Mouse (Mus musculus) gastrocnemius, postnatal 36 days (tissue): Measurements from ENCODE around the gene Prpf6. TPM values are rescaled to one million over a fixed set of nuclear protein-coding genes. Genes with fewer than 3 reads are reported as not detected.

ENCODE experiments used
- DNase-seq, 2 experiments: peaks; one replicate each; pipeline ENCODE4 v3.0.0; 2022
- intact Hi-C: fragments of 180-260 bp; cut with DNase I; formaldehyde crosslinking; loops from one replicate; pipeline ENCODE4 v1.15.1; 2025
- total RNA-seq, 2 experiments: library from RNA; stranded (reverse); gene quantifications; 2 replicates each; pipeline ENCODE4 v1.2.3; 2021

Prpf6 gene
- total RNA-seq, 2 experiments from 2014 or later, result 23.0 to 29.8 TPM

DNA sequence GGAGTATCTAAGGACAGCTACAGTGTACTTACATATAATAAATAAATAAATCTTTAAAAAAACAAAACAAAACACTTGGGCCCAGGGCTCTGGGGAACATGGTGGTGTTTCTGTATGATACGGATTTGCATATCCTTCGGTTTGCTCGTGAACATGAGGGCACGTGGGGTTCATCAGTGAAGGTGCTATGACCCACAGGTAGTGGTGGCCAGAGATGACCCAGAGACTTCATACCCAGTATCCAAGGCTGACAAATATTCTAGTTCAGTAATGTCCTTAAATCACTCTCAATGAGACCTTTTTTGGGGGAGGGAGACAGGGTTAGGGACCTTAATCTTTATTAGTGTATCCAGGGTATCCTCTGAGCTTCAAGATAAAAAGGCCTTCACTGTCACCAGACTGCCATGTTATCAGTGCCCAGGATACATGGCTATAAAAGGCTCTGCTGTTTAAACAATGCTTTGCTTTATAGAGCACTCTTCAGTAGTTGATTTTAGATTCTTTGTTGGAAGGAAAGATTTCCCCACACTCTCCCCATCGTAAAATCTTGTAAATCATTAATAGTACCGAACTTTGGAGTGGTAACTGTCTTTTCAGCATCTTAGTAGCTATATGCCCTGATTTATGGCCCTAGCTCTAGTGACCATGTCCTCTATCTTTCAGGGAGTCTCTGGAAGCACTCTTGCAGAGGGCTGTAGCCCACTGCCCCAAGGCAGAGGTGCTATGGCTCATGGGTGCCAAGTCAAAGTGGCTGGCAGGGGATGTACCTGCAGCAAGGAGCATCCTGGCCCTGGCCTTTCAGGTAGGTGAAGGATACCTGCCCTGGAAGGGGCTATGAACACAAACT is 55.2 kb downstream of the Prpf6 start:
- no peak for DNase-seq
- intact Hi-C loops, result no loop called here

DNA sequence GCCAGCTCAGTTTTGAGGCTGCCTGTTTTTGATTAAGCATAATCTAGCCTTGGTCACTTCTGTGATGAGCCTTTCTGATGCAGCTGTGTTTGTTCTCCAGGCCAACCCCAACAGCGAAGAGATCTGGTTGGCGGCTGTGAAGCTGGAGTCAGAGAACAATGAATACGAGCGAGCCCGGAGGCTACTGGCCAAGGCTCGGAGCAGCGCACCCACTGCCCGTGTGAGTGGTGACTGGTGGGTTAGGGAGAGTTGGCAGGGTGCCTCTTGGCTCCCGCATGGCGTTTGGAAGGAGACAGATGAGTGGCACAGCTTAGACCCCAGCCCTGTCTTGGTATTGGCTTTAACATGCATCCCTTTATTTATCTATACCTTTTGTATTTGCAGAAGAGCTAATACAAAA is 57.3 kb downstream of the Prpf6 start:
- intact Hi-C loops, result no loop called here
- DNase-seq, result no peak

DNA sequence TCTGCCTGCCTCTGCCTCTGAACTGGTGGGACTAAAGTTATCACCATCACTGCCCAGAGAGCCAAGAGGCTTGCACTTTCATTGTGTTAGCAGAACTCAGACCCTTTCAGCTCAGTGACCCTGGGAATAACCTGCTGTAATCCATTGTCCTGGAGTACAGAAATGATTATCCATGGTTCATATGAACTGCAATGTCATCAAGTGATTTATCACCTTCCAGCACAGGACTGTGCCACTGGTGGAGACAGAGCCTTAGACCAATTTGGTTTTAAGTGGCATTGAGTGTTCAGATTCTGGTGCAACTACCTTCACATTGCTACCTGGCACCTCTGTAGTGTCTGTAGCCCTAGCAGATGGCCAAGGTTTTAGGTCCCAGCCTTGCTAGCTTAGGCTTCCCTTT is 61.4 kb downstream of the Prpf6 start:
- intact Hi-C loops, result no loop called here
- no peak for DNase-seq

DNA sequence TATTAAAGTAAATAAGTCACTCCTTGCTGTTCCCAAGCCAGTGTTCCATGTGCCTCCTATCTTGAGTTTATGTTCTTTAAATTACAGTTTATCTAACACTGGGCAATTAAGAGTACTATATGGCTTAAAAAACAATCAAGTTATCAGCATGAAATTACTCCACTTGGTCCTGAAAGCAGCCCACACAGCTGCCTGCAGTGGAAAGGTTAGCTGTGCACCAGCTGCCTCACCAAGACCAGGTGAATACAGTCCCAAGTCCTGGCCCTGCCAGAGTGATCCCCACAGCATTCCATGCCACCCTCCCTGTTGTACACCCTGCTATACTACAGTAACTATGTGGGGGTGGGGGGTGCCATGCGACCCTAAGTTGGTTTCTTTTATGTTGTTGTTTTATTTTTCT is 61.9 kb downstream of the Prpf6 start:
- no peak for DNase-seq
- intact Hi-C loops, result no loop called here

DNA sequence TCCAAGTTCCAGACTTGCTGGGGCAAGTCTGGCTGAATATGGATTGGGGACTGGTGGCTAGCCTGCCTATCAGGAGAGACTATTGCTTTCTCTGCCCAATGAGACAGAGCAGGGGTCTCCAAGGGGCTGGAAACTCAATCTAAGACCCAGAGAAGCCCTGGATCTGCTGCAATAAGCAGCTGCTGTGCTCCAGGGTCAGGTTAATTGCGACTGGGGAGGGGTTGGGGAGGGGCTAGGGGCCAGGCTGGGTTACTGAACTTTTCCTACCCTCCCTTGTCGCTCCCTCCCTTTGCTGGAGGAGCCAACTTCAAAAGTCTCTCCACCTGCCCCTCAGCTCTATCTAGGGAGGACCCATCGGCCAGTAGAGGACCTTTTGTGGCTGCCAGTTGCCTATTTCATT is 65.1 kb downstream of the Prpf6 start, which contains the start of gene Gm29797:
TSS of gene Gm29797 (plus strand) at position 301 of the 400 bp plus-strand sequence.
- intact Hi-C loops, result no loop called here
- no peak for DNase-seq

DNA sequence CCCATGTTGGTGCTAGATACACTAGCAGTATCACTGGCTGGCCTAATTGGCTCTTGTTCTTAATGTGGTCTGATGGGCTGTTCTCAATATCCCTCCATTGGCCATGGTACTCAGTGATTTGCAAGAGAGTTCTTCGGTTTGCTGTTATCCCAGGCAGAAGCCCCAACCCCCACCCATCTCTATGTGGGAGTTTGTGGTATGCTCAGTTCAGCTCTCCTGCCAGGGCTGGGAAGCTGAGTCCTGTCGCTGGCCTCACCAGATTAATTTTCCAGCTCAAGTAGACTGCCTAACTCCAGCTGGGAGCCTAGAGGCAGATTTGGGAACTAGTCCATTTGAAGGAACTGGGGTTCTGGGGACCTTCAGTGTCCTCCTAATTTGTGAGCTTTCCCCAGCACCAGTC is 65.8 kb downstream of the Prpf6 start:
- no peak for DNase-seq
- intact Hi-C loops, result no loop called here

DNA sequence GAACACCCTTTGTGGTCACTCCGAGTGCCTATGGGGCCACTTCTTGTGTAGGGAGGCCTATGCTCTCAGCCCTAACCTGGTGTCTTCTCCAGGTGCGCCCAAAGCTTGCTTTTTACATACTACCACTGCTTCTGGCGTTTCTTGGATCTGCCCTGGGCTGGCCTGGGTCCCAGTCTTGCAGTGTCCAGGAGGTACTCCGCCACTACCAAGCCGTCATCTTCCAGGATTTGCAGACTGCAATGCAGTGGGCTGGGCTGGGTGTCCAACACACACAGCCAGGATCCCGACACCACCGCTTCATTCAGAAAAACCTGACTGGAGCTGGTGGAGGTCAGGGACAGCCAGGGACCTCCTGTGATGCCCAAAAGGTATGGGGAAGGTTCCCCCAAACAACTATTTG is 66.9 kb downstream of the Prpf6 start:
- intact Hi-C loops, result loop anchor here (2.0 kb wide), 1 partner anchor 48 kb away; no protein-coding TSS in a partner anchor

DNA sequence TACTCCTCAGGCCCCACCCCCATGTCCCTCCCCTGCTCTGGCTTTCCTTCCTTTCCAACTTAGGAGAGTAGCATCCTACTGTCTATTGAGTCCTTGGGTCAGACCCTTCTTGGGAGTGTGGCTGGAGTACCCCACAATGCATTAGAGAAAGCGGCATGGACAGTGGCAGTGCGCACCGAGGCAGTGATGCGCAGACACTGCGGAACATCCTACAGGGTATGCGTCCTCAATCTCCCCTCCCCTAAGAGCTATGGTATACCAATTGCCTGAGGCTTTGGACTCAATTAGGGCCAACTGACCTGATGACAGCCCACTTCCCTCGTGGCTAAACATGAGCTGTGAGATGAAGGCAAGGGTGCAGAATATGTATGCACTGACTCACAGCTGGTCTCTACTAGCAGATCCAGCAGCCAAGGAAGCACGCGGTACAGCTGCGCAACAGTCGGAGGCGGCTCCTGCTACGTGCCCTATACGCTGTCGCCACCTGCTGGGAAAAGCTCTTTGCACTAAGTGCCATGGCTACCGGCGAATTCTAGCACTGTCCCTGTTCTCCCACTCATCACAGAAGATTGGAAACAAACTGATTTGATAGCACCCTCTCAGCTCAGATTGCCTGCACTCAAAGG is 67.4 kb downstream of the Prpf6 start:
- intact Hi-C loops, result loop anchor here (2.0 kb wide), 1 partner anchor 48 kb away; no protein-coding TSS in a partner anchor
- DNase-seq, result peak in 1 of 2 experiments; percentile 40

More for the DNA sequence above, 66.9 kb downstream of the Prpf6 start:
- no peak for DNase-seq

DNA sequence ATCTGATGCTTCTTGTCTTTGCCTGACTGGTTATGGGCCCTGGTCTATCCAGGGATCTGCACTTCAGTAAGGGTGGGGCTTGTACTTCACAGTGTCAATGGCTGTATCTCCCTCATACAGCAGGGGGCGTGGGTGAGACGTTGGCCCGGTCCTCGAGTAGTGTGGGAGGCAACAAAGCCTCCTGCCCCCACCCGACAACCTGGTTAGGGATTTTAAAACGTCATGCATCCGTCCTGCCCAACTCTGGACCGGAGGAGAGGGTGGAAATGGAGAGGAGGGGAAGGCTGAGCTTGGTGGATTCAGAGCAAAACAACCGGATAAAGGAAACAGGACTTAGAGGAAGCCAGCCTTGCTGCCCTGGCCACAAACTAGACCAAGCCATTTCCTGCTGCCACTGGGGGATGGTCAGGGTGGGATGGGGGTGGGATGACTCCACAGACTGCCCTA is 68.0 kb downstream of the Prpf6 start:
- intact Hi-C loops, result loop anchor here (2.0 kb wide), 1 partner anchor 47 kb away; no protein-coding TSS in a partner anchor
- DNase-seq, result peak; percentile 76 to 80

DNA sequence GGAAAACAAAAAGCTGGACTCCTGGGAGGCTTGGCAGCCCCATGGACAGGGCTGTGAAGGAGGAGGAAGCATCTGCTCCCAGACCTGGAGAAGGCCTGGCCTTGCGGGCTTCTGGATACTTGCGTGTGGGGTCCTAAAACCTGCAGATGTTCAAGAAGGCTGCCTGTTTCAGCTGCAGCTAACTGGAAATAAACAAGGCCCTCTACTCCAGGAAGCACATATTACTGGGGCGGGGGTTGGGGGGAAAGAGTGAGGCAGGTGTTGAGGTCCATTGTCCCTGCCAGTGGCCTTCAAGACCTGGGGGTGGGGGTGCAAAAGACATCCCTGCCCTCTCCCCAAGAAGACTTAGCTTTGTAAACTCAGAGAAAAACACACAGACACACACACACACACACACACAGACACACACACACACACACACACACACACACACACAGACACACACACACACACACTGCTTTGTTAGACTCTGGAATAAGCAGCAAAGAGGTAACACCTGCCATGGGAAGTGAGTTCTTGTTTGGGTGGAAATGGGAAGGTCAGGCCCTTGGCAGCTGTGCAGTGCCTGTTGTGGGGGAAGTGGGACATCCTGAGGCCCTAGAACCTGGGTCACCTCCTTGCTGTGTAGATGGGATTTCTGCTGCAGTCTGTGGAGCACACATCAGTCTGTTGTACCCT is 71.1 kb downstream of the Prpf6 start:
- intact Hi-C loops, result no loop called here
- DNase-seq, result peak in 1 of 2 experiments; percentile 35

DNA sequence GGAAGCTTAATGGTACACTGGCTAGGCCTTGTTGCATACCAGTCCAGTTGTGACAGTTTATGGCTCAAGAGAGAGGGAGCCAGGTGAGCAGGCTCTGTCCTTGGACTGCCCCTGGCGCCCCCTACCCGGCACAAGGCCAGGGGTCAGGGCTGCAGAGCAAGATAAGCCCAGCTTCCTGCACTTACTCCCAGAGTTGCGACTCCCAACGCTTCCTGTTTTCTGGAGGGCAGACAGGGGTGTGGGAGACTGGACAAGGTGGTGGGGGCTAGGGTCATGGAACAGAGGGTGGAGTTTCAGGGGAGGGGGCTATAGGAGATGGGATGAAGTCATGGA is 71.6 kb downstream of the Prpf6 start:
- peak in 1 of 2 experiments; percentile 39 for DNase-seq
- intact Hi-C loops, result no loop called here

DNA sequence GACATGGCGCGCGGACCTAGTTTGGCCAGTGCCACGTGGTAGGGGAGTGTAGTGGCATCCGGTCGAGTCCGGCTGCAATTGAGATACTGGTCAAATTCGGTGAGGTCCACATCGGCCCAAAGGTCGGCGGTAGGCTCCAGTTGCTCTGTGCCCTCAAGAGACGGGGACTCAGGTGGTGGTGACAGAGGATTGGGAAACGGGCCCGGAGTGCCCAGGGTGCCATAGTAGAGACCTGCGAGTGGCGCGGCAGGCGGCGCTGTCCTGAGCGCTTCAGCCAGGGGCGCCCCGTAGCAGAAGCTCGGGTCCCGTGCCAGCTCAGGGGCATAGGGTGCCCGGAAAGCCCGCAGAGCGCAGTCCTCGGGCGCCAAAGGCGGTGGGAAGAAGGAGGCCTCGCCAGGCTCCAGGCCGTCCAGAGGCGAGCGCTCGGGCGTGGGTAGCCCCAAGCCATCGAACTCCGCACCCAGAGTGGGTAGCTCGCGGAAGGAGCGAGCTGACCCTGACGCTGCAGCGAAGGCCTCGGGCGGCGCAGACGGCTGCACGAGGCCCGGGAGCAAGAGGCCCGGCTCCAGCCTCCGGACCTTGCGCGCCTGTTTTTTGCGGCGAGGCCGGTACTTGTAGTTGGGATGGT is 78.7 kb downstream of the Prpf6 start:
- intact Hi-C loops, result no loop called here

DNA sequence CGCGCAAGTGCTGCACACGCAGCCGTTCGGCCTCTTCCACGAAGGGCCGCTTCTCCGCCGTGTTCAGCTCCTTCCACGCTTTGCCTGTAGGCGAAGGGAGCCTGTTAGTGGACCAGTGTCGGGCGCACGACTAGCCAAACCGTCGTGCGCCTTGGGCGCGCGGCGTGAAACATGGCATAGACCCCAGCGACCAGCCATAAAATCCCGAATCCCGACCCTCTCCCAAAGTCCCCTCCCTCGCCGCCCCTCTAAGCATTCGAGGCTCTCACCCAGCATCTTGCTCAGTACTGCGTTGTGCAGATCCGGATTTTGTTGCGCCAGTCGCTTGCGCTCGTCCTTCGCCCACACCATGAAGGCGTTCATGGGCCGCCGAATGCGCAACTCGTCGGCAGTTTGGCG is 79.2 kb downstream of the Prpf6 start:
- intact Hi-C loops, result no loop called here
- no peak for DNase-seq

More for the DNA sequence above, 78.7 kb downstream of the Prpf6 start:
- no peak for DNase-seq

DNA sequence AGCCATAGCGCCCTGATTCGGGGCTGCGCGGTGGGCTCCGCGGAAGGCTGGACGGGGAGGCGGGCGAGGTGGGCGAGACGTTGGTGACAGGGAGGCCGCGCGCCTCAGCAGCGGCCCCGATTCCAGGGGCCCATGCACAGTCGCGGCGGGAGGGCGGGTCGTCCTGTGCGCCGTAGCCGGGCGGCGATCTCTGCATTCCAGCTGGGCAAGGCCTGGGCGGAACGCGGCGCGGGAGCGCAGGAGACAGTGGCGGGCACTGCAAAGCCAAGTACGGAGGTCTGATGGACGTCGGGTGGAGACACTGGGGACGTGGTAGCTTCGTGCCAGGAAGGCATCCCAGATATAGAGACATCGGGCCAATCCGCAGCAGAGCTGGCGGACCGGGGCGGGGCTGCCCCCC is 79.7 kb downstream of the Prpf6 start, which contains the start of gene Sox18:
TSS of gene Sox18 (minus strand) at position 315 of the 400 bp plus-strand sequence.
- peak; percentile 38 to 51 for DNase-seq

DNA sequence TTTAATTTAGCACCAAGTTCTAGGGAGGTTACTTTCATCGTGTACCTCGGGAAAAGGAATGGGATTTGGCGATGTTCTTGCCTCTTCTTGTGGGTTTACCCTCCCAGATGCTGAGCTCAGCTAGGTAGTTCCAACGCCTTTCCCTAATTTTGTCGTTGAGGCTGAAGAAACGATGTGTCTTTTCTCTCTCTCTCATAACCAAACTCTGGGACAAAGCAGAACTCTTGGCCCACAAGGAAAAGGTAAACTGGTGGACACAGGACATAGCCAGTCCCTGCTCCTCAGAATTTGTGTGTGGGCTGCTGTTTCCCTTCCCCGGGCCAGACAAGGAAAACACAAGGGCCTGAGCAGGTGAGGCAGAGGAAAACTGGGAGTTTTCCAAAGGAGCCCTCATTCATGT is 80.3 kb downstream of the Prpf6 start:
- intact Hi-C loops, result no loop called here
- no peak for DNase-seq

More for the DNA sequence above, 79.7 kb downstream of the Prpf6 start, which contains the start of gene Sox18:
- intact Hi-C loops, result no loop called here

DNA sequence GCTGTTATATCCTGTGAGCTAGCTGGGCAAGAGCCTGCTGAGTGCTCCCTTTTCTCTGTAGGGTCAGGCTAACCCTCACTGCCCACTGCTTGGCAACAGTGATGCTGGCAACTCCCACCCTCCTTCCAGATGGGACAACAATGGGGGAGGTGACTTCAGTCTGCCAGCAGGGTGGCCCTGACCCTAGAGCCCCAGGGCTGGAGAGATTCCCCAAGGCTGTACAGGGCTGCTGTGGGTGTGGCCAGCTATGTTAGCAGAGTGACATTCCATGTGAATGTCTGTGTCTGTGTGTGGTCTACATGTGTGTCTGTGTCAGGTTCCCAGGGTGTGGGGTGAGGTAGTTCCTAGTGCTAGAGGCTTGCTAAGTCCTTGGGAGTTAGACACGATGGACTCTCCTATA is 81.8 kb downstream of the Prpf6 start:
- intact Hi-C loops, result no loop called here
- DNase-seq, result no peak

DNA sequence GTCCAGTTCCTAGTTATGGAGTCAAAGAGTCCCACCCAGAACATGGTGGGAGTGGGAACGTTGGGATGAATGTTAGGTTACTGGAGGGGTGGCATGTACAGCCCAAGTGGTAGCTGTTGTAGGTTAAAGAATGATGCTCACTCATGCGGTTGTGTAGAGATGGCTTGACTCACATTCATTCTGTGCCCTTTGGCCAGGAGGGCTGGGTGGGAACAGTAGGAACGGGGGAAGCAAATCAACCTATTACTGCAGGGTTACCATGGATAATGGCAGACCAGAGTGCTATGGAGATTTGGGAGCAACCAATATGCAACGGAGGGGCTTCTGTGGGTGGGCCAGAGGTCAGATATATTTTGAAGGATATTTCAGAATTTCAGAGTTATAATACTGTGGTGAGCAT is 83.3 kb downstream of the Prpf6 start:
- intact Hi-C loops, result no loop called here
- no peak for DNase-seq

DNA sequence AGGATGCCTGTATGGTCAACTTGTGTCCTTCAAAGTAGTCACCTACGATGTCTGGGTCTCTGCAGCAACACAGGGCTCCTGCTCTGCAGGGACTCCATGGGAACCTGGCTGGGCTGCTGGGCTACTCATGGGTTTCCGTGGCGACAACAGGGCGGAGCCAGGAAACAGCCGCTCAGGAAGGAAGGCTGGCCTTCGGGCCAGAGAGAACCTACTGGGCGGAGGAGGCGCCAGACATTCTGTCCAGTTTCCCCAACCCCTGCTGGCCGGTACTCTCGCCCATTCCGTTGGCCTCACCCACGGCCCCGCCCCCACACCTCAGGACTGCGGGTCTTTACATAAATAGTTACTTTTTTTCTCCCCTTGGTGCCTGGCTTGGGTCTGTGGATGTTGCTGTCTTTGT is 83.8 kb downstream of the Prpf6 start:
- DNase-seq, result peak; percentile 53 to 57
- intact Hi-C loops, result no loop called here

DNA sequence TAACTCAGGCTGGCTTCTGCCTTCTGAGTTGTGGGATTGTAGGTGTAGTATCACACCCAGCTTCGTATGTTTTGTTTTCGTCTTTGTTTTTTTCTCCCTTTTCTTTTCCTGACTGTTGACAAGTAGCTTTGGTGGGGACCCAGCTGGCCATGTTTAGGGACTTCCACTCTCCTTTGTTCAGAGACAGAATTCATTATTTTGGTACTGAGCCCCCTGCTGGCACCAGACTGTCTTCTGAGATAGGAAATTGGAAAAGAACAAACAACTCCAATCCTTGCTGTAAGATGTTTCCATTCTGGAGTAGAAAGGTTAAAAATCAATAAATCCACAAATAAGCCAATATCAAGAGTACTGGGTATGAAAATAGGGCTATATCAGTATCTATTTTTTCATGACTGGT is 84.8 kb downstream of the Prpf6 start:
- intact Hi-C loops, result no loop called here
- no peak for DNase-seq

DNA sequence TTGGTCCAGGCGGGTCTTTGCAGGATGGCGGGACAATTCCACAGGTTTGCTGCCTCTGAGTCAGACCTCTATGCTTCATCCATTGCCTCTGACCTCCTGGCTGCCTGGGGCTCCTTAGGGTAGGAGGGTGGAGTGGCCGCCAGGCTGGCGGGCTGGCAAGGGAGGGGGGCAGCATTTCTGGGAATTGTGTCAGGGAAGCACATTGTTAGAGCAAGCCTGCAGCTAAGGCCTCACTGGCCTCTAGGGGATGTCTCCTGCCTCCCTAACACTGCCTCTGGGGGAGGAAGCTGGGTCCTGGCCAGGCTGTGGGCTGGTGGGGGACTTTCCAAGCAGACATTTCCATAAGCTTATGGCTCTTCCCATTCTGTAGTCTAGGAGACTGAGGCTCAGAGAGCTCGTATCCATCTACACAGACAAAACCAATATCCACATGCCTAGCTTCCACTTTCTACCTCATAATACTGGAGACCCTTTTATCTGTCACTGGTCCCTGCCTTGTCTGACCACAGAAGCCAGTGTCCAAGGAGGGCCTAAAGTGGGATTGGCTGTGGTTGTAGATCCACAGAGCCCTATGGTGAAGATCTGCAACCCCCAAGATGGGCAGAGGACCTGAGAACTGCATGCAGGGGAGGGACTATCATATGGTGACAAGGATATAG is 85.6 kb downstream of the Prpf6 start:
- intact Hi-C loops, result no loop called here
- peak; percentile 27 to 40 for DNase-seq
